Mouse (Mus musculus) telencephalon, adult 2 months (tissue): ENCODE measurements around the gene Slc24a4.

ENCODE experiments used
- DNase-seq: peaks from one replicate; pipeline ENCODE4 v3.0.0-alpha.2; 2011; ENCODE audit warnings: low read depth, low spot score

The Slc24a4 gene

DNA sequence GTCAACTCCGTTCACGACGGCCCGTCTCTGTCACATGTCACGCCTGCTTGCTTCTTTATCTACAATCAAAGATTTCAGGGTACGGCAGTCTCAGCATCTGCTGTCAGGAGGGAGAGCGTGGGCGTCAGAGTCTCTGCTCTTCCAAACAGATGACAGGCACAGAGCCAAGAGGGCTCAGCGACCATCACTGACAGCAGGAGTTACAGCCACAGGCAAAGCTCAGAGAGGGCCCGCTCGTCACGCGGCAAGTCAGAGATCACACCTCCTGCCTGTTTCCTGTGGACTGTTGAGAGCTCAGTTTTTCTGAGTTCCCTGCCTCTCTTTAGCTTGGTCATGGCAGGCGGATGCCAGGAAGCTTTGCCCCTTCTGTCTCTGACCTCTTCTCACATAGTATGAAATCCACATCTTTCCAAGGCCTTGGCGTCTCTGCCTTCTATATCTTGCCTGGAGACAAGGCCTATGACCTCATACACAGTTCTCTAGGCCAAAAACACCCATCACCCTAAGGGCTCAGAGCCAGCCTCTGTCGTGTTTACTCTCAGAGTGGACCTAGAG is 180.0 kb downstream of the Slc24a4 start:
- DNase-seq: peak; percentile 60

- DNase-seq: no peak
Observed at GRCm38 (mm10) chr12:102309099-102309799, 180.7 kb downstream of the Slc24a4 start.

DNA sequence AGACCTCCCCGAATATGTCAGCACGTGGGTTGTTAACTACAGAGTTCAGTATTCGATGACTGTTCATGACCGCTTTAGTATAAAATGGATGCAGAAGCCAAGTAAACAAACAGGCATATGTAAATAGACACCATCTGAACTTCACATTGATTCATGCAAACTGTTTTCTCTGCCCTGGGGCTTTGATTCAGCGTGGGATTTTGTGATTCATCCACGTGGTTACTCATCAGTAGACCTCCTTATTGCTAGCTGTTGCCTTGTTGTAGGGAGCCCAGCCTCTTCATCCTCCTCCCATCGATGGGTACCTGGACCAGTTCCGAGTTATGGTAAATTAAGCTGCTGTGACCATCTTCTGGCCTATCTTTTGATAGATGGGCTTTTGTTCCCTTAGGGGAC is 181.3 kb downstream of the Slc24a4 start:
- DNase-seq: no peak

- no peak for DNase-seq
Observed at GRCm38 (mm10) chr12:102310261-102310660, 181.7 kb downstream of the Slc24a4 start.

DNA sequence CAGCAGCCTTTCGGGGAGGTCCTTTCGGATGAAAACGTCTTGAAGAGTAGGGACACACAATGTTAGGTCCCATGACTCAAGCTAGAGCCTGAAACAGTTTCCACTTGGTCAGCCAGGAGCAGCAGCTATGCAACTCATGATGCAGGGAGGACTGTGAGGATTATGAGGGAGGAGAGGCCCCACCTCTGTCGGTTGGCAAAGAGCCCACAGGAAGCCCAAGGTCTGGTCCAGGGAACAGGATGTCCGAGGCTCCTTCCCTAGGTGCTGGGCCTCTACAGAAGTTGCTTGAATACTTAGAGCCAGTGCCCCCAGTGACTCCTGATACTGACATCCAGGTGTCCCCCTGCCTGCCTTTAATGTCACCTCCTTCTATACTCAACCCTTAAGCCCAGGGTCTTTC is 182.9 kb downstream of the Slc24a4 start:
- DNase-seq: no peak
